Mouse (Mus musculus): ENCODE measurements around the gene Ipo9.

Gene Ipo9

GRCm38 (mm10) chr1:135366380-135366779, 63.9 kb downstream of the Ipo9 start:
- DNase-seq, result no peak

- DNase-seq, result no peak
Observed at GRCm38 (mm10) chr1:135363446-135363845, 66.9 kb downstream of the Ipo9 start.

GRCm38 (mm10) chr1:135362115-135362514, 68.2 kb downstream of the Ipo9 start:
- DNase-seq, result no peak

- DNase-seq, result no peak
Observed at GRCm38 (mm10) chr1:135361491-135361890, 68.8 kb downstream of the Ipo9 start.

GRCm38 (mm10) chr1:135359071-135359470, 71.2 kb downstream of the Ipo9 start:
- no peak for DNase-seq

- no peak for DNase-seq
Observed at GRCm38 (mm10) chr1:135351953-135352352, 78.3 kb downstream of the Ipo9 start.

- DNase-seq, result no peak
Observed at GRCm38 (mm10) chr1:135347498-135348169, 82.7 kb downstream of the Ipo9 start.

GRCm38 (mm10) chr1:135346891-135347290, 83.4 kb downstream of the Ipo9 start:
- DNase-seq, result no peak

GRCm38 (mm10) chr1:135344026-135344425, 86.3 kb downstream of the Ipo9 start:
- no peak for DNase-seq

- no peak for DNase-seq
Observed at GRCm38 (mm10) chr1:135341947-135342346, 88.4 kb downstream of the Ipo9 start.

Data from B cell, adult 2 months (primary cell).